Mouse (Mus musculus) limb, embryonic 14.5 days (tissue): ENCODE measurements at regions not wholly inside any gene's neighbourhood (a gene's known extent, or its start where the extent isn't known, plus 50 kb on each side); places are given as distances from the start of the nearest gene placed in this dataset.
"Not testable (repeated sequence)": the region's sequence is repeated elsewhere in the genome, so short reads cannot be mapped to it uniquely, and the experiment has no call there.

Experiments
- ATAC-seq: fragments of 200-750 bp; cut with Nextera tagmentation; 2 replicates; pipeline ENCODE4 v1.8.0; 2017; ENCODE audit warnings: low read depth, moderate number of reproducible peaks, moderate TSS enrichment; ENCODE audit not compliant: low FRiP score
- DNase-seq: peaks from one replicate; pipeline ENCODE4 v3.0.0-alpha.2; 2015; ENCODE audit warnings: low spot score
- H3K27ac ChIP-seq: fragments of 300-500 bp; sonication (generic); replicated peaks from 2 replicates; pipeline ENCODE4 v1.5.1; 2014; ENCODE audit warnings: low read depth, mild to moderate bottlenecking, low read length, moderate library complexity, mixed read lengths
- H3K27me3 ChIP-seq: fragments of 300-500 bp; sonication (generic); 2 replicates; pipeline ENCODE4 v1.6.1; 2014; ENCODE audit warnings: low read length, mixed read lengths; ENCODE audit not compliant: control insufficient read depth, insufficient read depth
- H3K36me3 ChIP-seq: fragments of 300-500 bp; sonication (generic); 2 replicates; pipeline ENCODE4 v1.6.1; 2014; ENCODE audit warnings: mild to moderate bottlenecking, low read length, moderate library complexity, mixed read lengths; ENCODE audit not compliant: control insufficient read depth, insufficient read depth
- H3K4me1 ChIP-seq: fragments of 300-500 bp; sonication (generic); 2 replicates; pipeline ENCODE4 v1.6.1; 2014; ENCODE audit warnings: antibody characterized with exemption, low read length, mixed read lengths; ENCODE audit not compliant: control insufficient read depth, insufficient read depth
- H3K4me2 ChIP-seq: fragments of 300-500 bp; sonication (generic); replicated peaks from 2 replicates; pipeline ENCODE4 v1.6.1; 2014; ENCODE audit warnings: low read depth, mild to moderate bottlenecking, low read length, moderate library complexity; ENCODE audit not compliant: severe bottlenecking
- H3K4me3 ChIP-seq: fragments of 300-500 bp; sonication (generic); replicated peaks from 2 replicates; pipeline ENCODE4 v1.5.1; 2014; ENCODE audit warnings: low read length
- H3K9ac ChIP-seq: fragments of 300-500 bp; sonication (generic); 2 replicates; pipeline ENCODE4 v1.6.1; 2014; ENCODE audit warnings: mild to moderate bottlenecking, low read depth, low read length, moderate library complexity; ENCODE audit not compliant: severe bottlenecking
- H3K9me3 ChIP-seq: fragments of 300-500 bp; sonication (generic); 2 replicates; pipeline ENCODE4 v1.6.1; 2016; ENCODE audit warnings: low read length; ENCODE audit not compliant: control insufficient read depth
- POLR2A ChIP-seq: fragments of 200-500 bp; IDR thresholded peaks from 2 replicates; pipeline ENCODE4 v1.8.0; 2012; ENCODE audit warnings: inconsistent platforms, mild to moderate bottlenecking, moderate library complexity, borderline replicate concordance; ENCODE audit not compliant: insufficient read depth, insufficient read length; ENCODE audit errors: extremely low read depth
- WGBS: fragments of 180-500 bp; shearing (Covaris S2); extraction: QIAGEN DNeasy Blood & Tissue Kit; methylation state at CpG from one replicate; pipeline ENCODE4 v1.1.7; 2014; 5-methylcytosine and 5-hydroxymethylcytosine counted together

DNA sequence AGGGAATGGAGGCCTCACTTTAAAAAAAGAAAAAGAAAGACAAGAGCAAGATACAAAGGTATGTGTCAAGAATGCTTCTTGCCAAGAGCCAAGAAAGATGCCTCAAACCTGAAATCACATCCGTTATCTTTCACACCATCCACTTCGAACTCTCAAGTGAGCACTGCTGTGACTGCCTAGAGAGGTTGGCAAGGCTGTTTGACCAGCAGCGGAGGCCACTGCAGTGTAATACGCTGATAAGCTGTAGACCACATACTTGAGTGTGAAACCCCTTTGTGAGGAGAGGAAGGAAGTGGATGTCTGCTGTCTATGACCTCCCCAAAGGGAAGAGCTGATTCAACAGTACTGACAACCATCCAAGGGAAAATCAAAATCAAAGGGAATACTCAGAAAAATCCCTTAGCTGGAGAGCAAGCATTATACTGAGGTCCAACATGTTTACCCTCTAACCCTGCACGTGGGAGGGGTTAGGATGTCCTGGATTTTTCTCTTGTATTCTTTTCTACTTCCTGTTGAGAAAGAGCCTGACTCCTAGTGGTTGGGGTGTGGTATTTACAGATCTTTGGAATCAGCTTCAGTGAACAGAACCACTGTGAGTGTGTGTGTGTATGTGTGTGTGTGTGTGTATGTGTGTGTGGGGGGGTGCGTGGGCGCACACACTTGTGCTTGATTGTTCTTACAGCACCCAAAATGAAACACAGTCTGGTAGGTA, 81.5 kb upstream of the Cep85l start:
- Histone ChIP-seq H3K4me1 (no peaks in the 10 kb centered on the region), H3K4me2 (no peak overlapping the region), H3K27ac (no peak overlapping the region), H3K9me3 (no peaks in the 10 kb centered on the region), H3K27me3 (no peaks in the 10 kb centered on the region), H3K36me3 (no peaks in the 10 kb centered on the region), H3K9ac (no peak overlapping the region), H3K4me3 (no peak overlapping the region)
- 80% methylated on average over 7 of the region's 7 CpGs for WGBS
- DNase-seq = no peak
- TF ChIP-seq POLR2A = no peak
- ATAC-seq = no peak

DNA sequence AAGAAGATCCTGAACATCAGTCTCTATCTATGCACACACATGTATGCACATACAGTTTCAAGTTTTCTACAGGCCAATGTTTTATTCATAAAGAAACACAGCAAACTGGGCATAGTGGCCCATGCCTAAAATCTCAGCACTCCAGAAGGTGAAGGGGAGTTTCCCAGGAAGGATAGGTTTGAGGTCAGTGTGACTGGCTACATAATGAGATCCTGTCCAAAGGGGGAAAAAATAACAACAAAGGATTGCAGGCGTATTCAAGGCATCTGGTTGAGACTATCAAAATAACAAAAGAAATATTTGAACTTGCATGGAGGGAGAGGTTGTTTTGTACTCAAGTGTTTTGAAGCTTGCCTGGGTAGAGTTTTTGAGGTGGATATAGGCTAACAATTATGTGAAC, 80.0 kb upstream of the Cep85l start:
- not testable (repeated sequence) for H3K9ac ChIP-seq, H3K4me3 ChIP-seq, DNase-seq, H3K4me2 ChIP-seq, H3K27ac ChIP-seq, H3K9me3 ChIP-seq, ATAC-seq, H3K27me3 ChIP-seq, H3K4me1 ChIP-seq, H3K36me3 ChIP-seq
- 71% methylated on average over 1 of the region's 1 CpGs for WGBS

DNA sequence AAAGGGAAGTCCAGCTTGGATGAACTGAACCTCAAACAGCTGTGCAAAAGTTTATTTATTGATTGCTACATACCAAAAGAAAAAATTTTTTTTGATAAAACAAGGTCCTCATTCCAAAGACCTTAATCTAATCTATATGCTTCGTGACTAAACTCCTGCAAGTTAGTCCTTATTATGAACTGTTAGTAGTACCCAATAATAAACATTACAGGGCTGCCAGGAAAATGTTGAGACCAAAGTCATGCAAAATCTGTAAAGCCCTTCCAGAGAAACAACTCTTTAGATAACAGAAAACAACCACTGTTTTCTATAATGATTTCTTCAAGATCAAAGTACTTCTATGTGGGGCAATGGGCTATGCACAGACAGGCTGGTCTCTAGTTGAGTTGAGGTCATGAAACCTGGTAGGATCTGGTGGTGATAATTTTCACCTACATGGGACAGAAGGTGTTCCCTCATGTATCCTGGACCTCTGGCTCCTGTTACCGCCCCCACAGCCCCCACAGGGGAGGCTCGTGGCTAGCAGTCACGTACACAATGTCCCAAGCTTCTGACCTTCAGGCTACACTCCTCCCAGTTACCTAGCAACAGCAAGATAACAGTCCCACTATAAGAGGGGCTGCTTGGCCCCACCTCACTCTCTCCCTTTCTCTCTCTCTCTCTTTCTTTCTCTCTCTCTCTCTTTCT, 76.4 kb upstream of the Cep85l start:
- Histone ChIP-seq H3K27ac (no peak overlapping the region), H3K9me3 (no peaks in the 10 kb centered on the region), H3K9ac (no peak overlapping the region), H3K4me3 (no peak overlapping the region), H3K4me2 (no peak overlapping the region), H3K36me3 (no peaks in the 10 kb centered on the region), H3K27me3 (no peaks in the 10 kb centered on the region), H3K4me1 (no peaks in the 10 kb centered on the region)
- DNase-seq = no peak
- no peak for ATAC-seq
- WGBS = 69% methylated on average over 4 of the region's 4 CpGs
- no peak for TF ChIP-seq POLR2A

DNA sequence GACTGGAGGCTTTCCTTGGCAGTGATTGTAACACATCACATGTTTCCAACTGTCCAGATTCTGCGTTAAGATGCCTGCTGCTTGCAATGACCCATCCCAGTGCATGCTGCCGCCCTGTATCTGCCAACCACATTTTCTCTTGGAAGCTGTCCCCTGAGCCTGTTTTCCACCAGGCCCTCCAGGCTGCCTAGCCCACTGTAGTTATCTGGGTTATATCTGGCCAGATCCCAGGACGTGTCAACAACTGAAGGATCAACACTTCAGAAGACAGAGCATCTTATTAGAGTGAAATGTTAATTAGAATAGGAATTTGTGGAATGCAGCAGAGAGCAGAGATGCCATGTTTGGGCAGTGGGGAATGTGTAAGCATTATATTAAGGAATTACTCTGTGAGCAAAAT, 65.0 kb upstream of the Cep85l start:
- Histone ChIP-seq H3K9ac (no peak overlapping the region), H3K27ac (no peak overlapping the region), H3K36me3 (no peaks in the 10 kb centered on the region), H3K4me3 (no peak overlapping the region), H3K4me1 (no peaks in the 10 kb centered on the region), H3K9me3 (no peaks in the 10 kb centered on the region), H3K4me2 (no peak overlapping the region), H3K27me3 (no peaks in the 10 kb centered on the region)
- no peak for TF ChIP-seq POLR2A
- WGBS = 27% methylated on average over 3 of the region's 3 CpGs
- DNase-seq (no peak), ATAC-seq (no peak)

DNA sequence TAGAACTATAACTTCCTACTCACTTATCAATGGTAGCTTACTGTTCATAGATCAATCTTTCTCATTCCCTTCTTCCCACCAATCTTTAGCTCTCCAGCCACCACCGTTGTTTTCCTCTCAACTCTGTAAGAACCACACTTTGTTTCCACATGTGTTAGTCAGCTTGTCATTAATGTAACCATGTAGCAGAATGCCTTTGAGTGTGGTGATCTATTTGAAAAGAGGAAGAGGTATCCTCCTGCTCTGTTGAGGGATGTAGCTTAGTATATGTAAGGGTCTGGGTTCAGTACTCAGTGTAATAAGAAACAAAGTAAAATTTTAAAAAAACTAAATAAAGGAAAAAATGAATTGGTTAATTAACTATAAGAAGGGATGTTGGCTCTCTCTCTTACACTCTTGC, 63.7 kb upstream of the Cep85l start:
- Histone ChIP-seq H3K9ac (no peak overlapping the region), H3K27ac (no peak overlapping the region), H3K4me3 (no peak overlapping the region), H3K4me1 (no peaks in the 10 kb centered on the region), H3K9me3 (no peaks in the 10 kb centered on the region), H3K4me2 (no peak overlapping the region), H3K27me3 (no peaks in the 10 kb centered on the region), H3K36me3 (no peaks in the 10 kb centered on the region)
- ATAC-seq = no peak
- no peak for TF ChIP-seq POLR2A
- no peak for DNase-seq
- WGBS = 90% methylated on average over 1 of the region's 1 CpGs
